Mouse (Mus musculus): Measurements from ENCODE around the gene Syne2.

Syne2 gene

GRCm38 (mm10) chr12:75951328-75951727 lies 133.4 kb downstream of the Syne2 start:
- peak; percentile 72 to 79 for DNase-seq

- DNase-seq, result peak in 1 of 2 experiments; percentile 22
Measured at GRCm38 (mm10) chr12:75952011-75952410, 134.1 kb downstream of the Syne2 start.

DNA sequence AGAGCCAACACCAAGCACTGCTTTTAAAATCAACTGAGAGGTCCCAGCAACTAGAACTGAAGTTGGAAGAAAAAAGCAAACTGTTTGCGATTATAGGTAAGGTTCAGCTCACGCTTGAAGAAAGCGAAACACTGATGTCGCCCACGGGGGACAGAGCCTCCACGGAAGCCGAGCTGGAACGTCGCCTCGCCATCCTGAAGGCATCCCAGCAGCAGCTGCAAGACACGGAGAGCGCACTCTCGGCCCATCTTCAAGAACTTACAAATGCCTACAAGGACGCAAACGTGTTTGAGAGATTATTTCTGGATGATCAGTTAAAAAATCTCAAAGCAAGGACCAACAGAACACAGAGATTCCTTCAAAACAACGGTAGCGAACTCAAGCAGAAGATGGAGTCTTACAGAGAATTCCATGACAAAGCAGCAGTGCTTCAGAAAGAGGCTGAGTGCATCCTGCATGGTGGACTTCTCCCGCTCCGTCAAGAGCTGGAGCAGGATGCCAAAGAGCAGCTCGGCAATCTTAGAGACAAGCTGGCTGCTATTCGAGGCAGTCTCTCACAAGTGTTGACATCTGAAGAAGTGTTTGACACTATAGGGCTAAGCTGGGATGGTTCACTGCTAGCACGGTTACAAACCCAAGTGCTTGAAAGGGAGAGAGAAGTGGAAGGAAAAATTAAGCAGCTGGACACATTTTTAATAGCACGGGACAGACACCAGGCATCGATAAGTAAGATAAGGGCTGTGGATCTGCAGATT lies 148.7 kb downstream of the Syne2 start:
- no peak for DNase-seq

GRCm38 (mm10) chr12:75979079-75979478 lies 161.1 kb downstream of the Syne2 start:
- no peak for DNase-seq

- DNase-seq, result no peak
Measured at GRCm38 (mm10) chr12:75983336-75983735, 165.4 kb downstream of the Syne2 start.

DNA sequence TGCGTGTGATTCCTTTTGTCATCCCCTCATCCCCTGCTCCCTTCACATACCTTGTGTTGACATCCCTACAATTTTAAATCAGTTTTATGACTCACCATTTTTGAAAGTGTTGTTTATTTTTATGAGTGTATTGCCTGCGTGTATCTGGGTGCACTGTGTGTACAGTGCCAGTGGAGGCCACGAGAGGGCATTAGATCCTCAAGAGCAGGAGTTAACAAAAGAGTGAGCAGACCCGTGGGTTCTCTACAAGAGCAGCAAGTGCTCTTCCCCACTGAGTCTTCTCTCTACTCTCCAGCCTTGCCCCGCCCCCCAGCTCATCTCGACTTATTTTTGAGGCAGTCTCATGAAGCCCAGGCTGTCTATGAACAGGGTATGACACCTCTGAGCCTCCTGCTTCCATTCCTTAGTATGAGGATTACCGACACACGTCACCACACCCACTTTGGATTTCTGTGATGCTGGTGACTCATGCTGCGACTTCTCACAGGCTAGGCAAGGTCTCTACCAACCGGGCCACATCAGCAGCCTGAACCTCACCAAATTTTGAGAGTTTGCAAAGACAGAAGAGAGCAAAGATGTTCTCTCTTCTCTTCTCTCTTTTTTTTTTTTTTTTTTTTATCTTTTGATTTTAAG lies 174.4 kb downstream of the Syne2 start:
- peak in 1 of 2 experiments; percentile 11 for DNase-seq

- no peak for DNase-seq
Measured at GRCm38 (mm10) chr12:75992946-75993345, 175.0 kb downstream of the Syne2 start.

GRCm38 (mm10) chr12:75995086-75995485 lies 177.2 kb downstream of the Syne2 start:
- DNase-seq, result peak; percentile 32 to 69

DNA sequence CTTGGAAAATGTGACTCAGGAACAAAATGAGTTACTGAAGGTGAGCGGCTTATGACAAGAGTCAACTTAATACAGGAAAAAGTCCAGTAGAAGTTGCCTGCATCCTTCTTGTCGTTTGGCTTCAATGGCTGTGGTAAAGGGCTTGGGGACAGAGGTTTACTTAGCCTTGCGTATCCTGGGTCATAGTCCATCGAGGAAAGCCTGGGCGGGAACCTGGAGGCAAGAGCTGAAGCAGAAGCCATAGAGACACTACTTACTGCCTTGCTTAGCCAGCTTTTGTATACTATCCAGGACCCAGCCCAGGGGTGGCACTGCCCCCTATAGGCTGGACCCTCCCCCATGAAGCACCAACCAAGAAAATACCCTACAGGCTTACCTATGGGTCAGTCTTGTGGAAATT lies 179.6 kb downstream of the Syne2 start:
- DNase-seq, result no peak

GRCm38 (mm10) chr12:75998416-75998815 lies 180.5 kb downstream of the Syne2 start:
- DNase-seq, result no peak

GRCm38 (mm10) chr12:76004697-76005249 lies 186.8 kb downstream of the Syne2 start:
- peak; percentile 26 to 48 for DNase-seq

GRCm38 (mm10) chr12:76008991-76009390 lies 191.1 kb downstream of the Syne2 start:
- no peak for DNase-seq

GRCm38 (mm10) chr12:76012789-76013188 lies 194.9 kb downstream of the Syne2 start:
- DNase-seq, result no peak

DNA sequence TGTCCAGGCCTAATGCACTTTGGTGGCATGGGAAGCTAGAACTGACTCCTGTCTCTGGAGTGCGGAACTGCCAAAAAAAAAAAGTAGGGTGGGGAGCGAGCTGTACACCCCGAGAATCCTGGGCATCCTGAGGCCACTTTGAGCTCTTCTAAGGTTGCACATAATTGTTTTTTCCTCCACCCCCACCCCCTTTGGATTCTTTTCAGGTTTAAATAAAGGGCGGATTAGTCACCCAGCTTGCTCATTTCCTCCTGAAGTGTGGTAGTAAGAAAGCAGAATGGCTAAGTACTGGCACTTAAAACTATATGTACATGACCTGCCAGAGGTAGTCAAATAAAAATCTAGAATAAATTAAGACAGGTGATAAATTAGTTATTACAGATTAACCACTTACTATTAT lies 195.5 kb downstream of the Syne2 start:
- DNase-seq, result no peak

DNA sequence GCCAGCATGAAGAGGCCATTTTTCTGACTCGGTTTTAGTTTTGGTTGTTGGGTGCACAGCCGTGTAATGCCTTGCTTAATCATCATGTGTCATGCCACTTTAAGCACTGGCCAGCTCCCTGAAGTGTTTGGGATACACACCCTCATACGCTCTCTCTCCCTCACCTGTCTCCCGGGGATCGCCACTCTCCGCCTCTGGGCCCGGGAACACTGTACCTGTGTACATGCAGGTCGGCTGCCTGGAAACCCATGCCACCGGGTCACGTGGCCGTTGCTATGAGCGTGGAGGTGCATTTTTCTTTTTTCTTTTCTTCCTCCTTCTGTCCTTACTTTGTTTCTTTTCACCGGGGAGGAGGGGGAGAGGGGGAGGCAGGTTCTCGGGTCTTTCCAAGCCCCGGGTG lies 197.1 kb downstream of the Syne2 start:
- DNase-seq, result no peak

DNA sequence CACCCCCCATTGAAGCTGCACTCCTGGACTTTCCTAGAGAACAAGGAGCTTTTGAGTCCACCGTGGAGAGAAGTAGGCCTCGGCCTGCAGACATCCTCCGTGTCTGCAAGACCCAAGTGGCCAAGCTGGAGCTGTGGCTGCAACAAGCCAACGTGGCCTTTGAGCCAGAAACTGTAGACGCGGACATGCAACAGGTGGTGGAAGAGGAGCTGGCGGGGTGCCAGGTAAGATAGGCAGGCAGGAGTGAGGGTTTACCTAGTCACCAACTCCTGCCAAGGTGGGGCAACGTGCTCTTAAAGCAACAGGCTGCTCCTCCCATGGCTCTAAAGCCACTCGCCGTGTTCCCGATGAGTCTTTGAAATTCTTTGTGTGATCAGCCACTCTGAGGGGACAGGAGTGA lies 197.6 kb downstream of the Syne2 start:
- peak; percentile 56 to 65 for DNase-seq

GRCm38 (mm10) chr12:76016123-76017101 lies 198.5 kb downstream of the Syne2 start:
- DNase-seq, result peak; percentile 88 to 92

- peak; percentile 37 to 63 for DNase-seq
Measured at GRCm38 (mm10) chr12:76018640-76019039, 200.7 kb downstream of the Syne2 start.

DNA sequence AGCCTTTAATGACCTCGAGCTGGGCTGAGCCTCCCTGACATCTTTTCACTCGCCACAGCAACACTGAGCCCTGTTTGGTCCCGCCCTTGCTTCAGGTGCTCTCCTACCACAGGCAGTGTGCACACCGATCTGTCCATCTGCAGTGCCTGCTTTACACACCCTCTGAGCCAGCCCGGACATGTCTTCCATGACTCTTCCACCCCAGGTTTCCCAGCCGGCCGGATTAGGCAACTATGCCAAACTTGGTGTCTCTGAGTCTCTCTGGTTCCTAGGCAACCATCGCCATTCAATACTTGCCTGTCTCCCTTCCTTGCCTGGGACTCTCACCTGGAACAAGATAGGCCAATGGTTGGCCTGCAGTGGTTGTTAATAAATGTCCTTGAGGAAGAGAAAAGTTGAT lies 224.4 kb downstream of the Syne2 start:
- DNase-seq, result no peak

DNA sequence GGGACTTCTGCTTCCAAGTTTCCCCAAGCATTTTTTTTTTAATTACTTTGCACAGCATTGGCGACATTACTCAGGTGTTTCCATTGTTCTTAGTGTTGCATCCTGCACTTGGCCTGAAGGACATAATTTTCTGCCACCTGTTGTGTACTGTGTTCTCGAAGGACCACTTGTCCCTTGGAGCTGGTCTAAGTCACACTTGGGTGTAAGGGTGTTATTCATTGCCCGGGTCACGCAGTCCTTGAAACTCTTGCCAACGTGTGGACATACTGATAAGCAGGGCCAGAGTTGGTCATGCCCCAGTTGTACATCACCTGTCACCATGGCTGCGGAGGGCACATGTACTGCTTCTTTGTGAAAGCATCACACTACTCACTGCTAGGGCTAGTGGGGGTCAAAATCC lies 228.6 kb downstream of the Syne2 start:
- no peak for DNase-seq

GRCm38 (mm10) chr12:76047921-76048320 lies 230.0 kb downstream of the Syne2 start:
- no peak for DNase-seq

DNA sequence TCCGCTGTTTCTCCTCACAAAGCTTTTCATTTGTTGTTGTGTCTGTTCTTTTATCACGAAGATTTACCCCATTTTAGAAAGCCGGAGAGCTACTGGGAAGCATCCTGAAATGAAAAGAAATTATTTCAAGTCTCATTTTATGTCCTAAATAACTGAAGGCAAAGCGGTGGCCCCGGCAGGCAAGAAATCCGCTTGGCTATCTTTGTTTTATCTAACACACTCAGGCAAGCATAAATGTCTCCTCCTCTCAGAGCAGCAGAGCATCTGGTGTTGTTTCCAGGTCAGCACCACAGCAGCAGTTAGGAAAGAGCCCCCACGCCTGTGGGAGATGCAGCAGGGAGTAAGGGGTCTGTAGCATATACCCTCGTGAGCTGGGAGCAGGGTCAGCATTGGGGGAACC lies 230.7 kb downstream of the Syne2 start:
- DNase-seq, result no peak

GRCm38 (mm10) chr12:76049343-76049742 lies 231.4 kb downstream of the Syne2 start:
- DNase-seq, result no peak

Data from cerebellum, postnatal 10 days (tissue).